Mouse (Mus musculus) forebrain, postnatal 0 days (tissue): ENCODE data around the gene Xpr1. TPM values are rescaled to one million over a fixed set of nuclear protein-coding genes. Genes with fewer than 3 reads are reported as not detected.

Experiments used
- ATAC-seq: fragments of 200-750 bp; cut with Nextera tagmentation; 2 replicates; pipeline ENCODE4 v1.8.0; 2017; ENCODE audit warnings: mild to moderate bottlenecking, moderate library complexity
- DNase-seq: peaks from one replicate; pipeline ENCODE4 v3.0.0-alpha.2; 2015
- H3K27ac ChIP-seq: fragments of 300-500 bp; sonication (generic); 2 replicates; pipeline ENCODE4 v1.5.1; 2014; ENCODE audit warnings: low read depth, mild to moderate bottlenecking, antibody characterized with exemption, low read length, moderate library complexity, mixed read lengths
- H3K27me3 ChIP-seq: fragments of 300-500 bp; sonication (generic); 2 replicates; pipeline ENCODE4 v1.6.1; 2014; ENCODE audit warnings: mild to moderate bottlenecking, low read length, mixed read lengths; ENCODE audit not compliant: insufficient read depth
- H3K36me3 ChIP-seq: fragments of 300-500 bp; sonication (generic); 2 replicates; pipeline ENCODE4 v1.6.1; 2014; ENCODE audit warnings: mild to moderate bottlenecking, moderate library complexity; ENCODE audit not compliant: insufficient read depth
- H3K4me1 ChIP-seq: fragments of 300-500 bp; sonication (generic); 2 replicates; pipeline ENCODE4 v1.6.1; 2014; ENCODE audit warnings: antibody characterized with exemption; ENCODE audit not compliant: insufficient read depth
- H3K4me2 ChIP-seq: fragments of 300-500 bp; sonication (generic); 2 replicates; pipeline ENCODE4 v1.6.1; 2014; ENCODE audit warnings: low read depth, mild to moderate bottlenecking, moderate library complexity
- H3K4me3 ChIP-seq: fragments of 300-500 bp; sonication (generic); 2 replicates; pipeline ENCODE4 v1.5.1; 2014; ENCODE audit warnings: low read depth, low read length, mixed read lengths
- H3K9ac ChIP-seq: fragments of 300-500 bp; sonication (generic); 2 replicates; pipeline ENCODE4 v1.6.1; 2014; ENCODE audit warnings: mild to moderate bottlenecking
- H3K9me3 ChIP-seq: fragments of 300-500 bp; sonication (generic); 2 replicates; pipeline ENCODE4 v1.6.1; 2016; ENCODE audit warnings: low read length
- CTCF ChIP-seq: sonication (generic); IDR thresholded peaks from 2 replicates; pipeline ENCODE4 v1.5.1; 2016; ENCODE audit warnings: antibody characterized with exemption, control low read depth, low read depth
- WGBS: fragments of 180-500 bp; shearing (Covaris S2); extraction: QIAGEN DNeasy Blood & Tissue Kit; methylation state at CpG from one replicate; pipeline ENCODE4 v1.1.7; 2014; 5-methylcytosine and 5-hydroxymethylcytosine counted together
- polyA plus RNA-seq: library from polyadenylated mRNA; unstranded; fragments of >200 nt; fragmentation: Nextera tagmentation; extraction: Ambion mirVana; gene quantifications from 2 replicates; pipeline ENCODE4 v1.2.1, GENCODE M21; 2015
- total RNA-seq: library from RNA; depleted of rRNA; stranded (reverse); fragments of >200 nt; gene quantifications from 2 replicates; pipeline ENCODE4 v1.2.3, GENCODE M21; 2014

Gene Xpr1
- total and polyA plus RNA-seq, 2 experiments from 2014 or later = 45.3 to 256 TPM

DNA sequence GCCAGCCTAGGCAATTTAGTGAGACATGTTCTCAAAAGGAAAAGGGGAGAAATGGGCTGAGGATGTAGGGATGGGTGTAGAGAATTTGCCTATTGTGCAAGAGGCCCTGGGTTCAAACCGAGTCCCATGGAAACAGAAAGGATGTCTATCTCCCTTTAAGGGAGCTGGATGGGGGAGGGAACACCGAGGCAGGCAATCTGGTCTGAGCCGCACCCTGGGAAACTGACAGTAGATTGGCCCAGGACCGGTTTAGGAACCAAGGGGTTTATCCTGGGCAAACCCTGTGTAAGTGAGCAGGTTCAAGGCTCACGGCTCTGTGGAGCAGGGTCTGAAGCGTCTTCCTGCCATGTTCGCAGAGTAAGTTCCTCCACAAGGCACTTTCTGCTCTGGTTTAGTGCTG is 171.7 kb downstream of the Xpr1 start:
- H3K4me1 ChIP-seq = 0 out of 2 replicates have a peak, but pooled peaks cover 5% of the 10 kb centered on the region
- WGBS = 69% methylated on average over 7 of the region's 7 CpGs
- H3K4me3 ChIP-seq = no peak overlapping the region
- ATAC-seq (no peak), DNase-seq (no peak)
- no peak overlapping the region for H3K9ac ChIP-seq
- H3K27ac ChIP-seq = no peak overlapping the region
- TF ChIP-seq CTCF = no peak
- H3K4me2 ChIP-seq = no peak overlapping the region
- H3K27me3 ChIP-seq = no peaks in the 10 kb centered on the region
- H3K36me3 ChIP-seq = no peaks in the 10 kb centered on the region
- no peaks in the 10 kb centered on the region for H3K9me3 ChIP-seq

DNA sequence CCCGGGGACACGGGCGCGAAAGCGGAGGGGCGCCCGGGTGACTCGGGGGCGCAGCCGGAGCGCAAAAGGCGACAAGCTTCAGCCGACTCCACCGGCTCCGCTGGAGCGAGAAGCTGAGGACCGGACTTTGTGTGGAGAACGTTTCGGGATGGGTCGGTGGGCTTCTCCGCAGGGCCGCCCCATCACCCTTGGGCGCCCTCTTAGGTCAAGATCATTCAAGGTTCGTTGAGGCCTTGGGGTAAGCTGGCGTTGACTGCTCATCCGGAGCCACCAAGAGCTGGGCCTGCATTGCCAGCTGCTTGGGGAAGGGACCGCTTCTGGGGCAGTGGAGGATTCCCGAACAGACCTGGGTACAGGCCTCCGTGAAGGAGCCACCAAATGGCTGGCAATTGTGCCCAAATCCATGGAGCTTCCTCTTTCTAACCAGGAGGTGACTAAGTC is 172.4 kb downstream of the Xpr1 start:
- no peaks in the 10 kb centered on the region for H3K9me3 ChIP-seq
- no peaks in the 10 kb centered on the region for H3K36me3 ChIP-seq
- ATAC-seq (peak; percentile 14; the same call in 1 of the 2 replicates), DNase-seq (no peak)
- H3K9ac ChIP-seq = peak overlapping the region; percentile 62
- peak overlapping the region; percentile 50; the same call in 1 of the 2 replicates for H3K27ac ChIP-seq
- H3K4me1 ChIP-seq = 0 out of 2 replicates have a peak, but pooled peaks cover 5% of the 10 kb centered on the region
- peak overlapping the region; percentile 42 for H3K4me3 ChIP-seq
- WGBS = 12% methylated on average over 25 of the region's 29 CpGs
- no peaks in the 10 kb centered on the region for H3K27me3 ChIP-seq
- H3K4me2 ChIP-seq = peak overlapping the region; percentile 74
- TF ChIP-seq CTCF = 0 out of 2 replicates have a peak, but pooled peaks have one; percentile 6

GRCm38 (mm10) chr1:155243797-155244770 is 173.1 kb downstream of the Xpr1 start, which contains the start of gene BC034090:
Gene BC034090, minus strand, starts transcription at chr1:155244444.
- H3K9me3 ChIP-seq = no peaks in the 10 kb centered on the region
- peak within 1 kb of the TSS; percentile 42 for H3K4me3 ChIP-seq
- ATAC-seq = peak; percentile 69
- peak within 1 kb of the TSS; percentile 74 for H3K4me2 ChIP-seq
- 4% methylated on average over 77 of the region's 85 CpGs for WGBS
- no peaks in the 10 kb centered on the region for H3K36me3 ChIP-seq
- no peak for TF ChIP-seq CTCF
- DNase-seq = no peak
- peak within 1 kb of the TSS; percentile 62 for H3K9ac ChIP-seq
- peak within 1 kb of the TSS; percentile 50; the same call in 1 of the 2 replicates for H3K27ac ChIP-seq
- H3K4me1 ChIP-seq = 0 out of 2 replicates have a peak, but pooled peaks cover 5% of the 10 kb centered on the region
- no peaks in the 10 kb centered on the region for H3K27me3 ChIP-seq

GRCm38 (mm10) chr1:155242488-155242745 is 174.8 kb downstream of the Xpr1 start:
- Histone ChIP-seq H3K9ac (no peak overlapping the region), H3K9me3 (no peaks in the 10 kb centered on the region), H3K27ac (no peak overlapping the region), H3K4me3 (no peak overlapping the region), H3K36me3 (no peaks in the 10 kb centered on the region), H3K4me2 (no peak overlapping the region), H3K27me3 (no peaks in the 10 kb centered on the region), H3K4me1 (peaks cover 9% of the 10 kb centered on the region)
- TF ChIP-seq CTCF = no peak
- 74% methylated on average over 1 of the region's 1 CpGs for WGBS
- ATAC-seq = no peak
- DNase-seq = no peak

GRCm38 (mm10) chr1:155241701-155242487 is 175.3 kb downstream of the Xpr1 start:
- no peak overlapping the region for H3K27ac ChIP-seq
- no peaks in the 10 kb centered on the region for H3K36me3 ChIP-seq
- ATAC-seq (no peak), DNase-seq (no peak)
- WGBS = 73% methylated on average over 12 of the region's 12 CpGs
- no peaks in the 10 kb centered on the region for H3K9me3 ChIP-seq
- TF ChIP-seq CTCF = no peak
- H3K4me3 ChIP-seq = no peak overlapping the region
- H3K9ac ChIP-seq = no peak overlapping the region
- no peaks in the 10 kb centered on the region for H3K27me3 ChIP-seq
- peaks cover 13% of the 10 kb centered on the region for H3K4me1 ChIP-seq
- no peak overlapping the region for H3K4me2 ChIP-seq

GRCm38 (mm10) chr1:155239962-155240717 is 177.1 kb downstream of the Xpr1 start:
- no peak for DNase-seq
- H3K27ac ChIP-seq = no peak overlapping the region
- ATAC-seq = no peak

More at GRCm38 (mm10) chr1:155239962-155240717, 177.1 kb downstream of the Xpr1 start:
- WGBS = 73% methylated on average over 6 of the region's 6 CpGs
- Histone ChIP-seq H3K36me3 (no peaks in the 10 kb centered on the region), H3K4me2 (no peak overlapping the region), H3K4me1 (peaks cover 13% of the 10 kb centered on the region), H3K9me3 (no peaks in the 10 kb centered on the region), H3K9ac (no peak overlapping the region), H3K4me3 (no peak overlapping the region), H3K27me3 (no peaks in the 10 kb centered on the region)
- TF ChIP-seq CTCF = no peak
